Mouse (Mus musculus) testis, postnatal 14 days (tissue): ENCODE measurements around the gene Cox10.
A peak's percentile ranks its signal among the peaks of the same experiment; 100 is the strongest.

ENCODE experiments used
- DNase-seq: peaks from one replicate; pipeline ENCODE4 v3.0.0; 2021; ENCODE audit warnings: low spot score

The Cox10 gene

GRCm38 (mm10) chr11:63953887-63954286 lies 125.4 kb downstream of the Cox10 start:
- DNase-seq: no peak

DNA sequence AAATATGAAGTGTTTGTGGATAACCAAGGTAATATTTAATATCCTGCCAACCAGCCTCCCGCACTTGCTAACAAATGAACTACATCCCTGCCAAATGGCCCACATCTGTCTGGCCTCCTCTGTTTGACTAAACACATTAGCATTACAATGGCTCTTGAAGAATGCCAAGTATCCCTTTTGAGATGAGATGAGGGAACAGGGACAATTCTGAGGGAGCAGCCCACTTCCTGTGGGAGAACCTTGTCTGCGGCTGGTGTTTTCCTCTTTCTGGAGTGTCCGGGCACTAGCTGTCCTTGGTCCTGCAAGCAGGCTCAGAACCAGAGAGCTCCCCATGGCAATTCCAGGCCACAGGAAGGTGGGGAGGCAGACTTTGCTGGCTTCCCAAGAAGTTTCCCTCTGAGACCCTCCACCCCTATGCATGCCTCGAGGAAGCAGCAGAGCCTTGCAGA lies 126.5 kb downstream of the Cox10 start:
- DNase-seq: no peak

GRCm38 (mm10) chr11:63951831-63952631 lies 127.2 kb downstream of the Cox10 start:
- DNase-seq: no peak

GRCm38 (mm10) chr11:63948371-63948770 lies 130.9 kb downstream of the Cox10 start:
- no peak for DNase-seq

DNA sequence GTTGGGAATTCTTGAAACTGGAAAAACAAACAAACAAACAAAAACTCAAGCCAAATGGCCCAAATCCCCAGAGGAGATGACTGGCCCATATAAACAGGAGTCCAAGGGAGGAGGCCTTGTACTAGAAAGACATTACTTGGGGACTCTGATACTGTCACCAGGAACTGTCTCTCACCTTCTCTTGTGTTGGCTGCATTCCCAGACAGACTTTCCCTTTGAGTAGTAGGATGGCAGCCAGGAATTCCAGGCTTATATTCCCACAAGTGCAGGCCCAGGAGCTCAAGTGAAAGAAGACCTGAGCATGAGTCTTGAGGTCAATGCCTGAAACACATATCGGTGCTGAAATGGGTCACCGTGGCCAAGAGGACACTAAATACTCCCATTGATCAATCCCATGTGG lies 132.2 kb downstream of the Cox10 start:
- no peak for DNase-seq

DNA sequence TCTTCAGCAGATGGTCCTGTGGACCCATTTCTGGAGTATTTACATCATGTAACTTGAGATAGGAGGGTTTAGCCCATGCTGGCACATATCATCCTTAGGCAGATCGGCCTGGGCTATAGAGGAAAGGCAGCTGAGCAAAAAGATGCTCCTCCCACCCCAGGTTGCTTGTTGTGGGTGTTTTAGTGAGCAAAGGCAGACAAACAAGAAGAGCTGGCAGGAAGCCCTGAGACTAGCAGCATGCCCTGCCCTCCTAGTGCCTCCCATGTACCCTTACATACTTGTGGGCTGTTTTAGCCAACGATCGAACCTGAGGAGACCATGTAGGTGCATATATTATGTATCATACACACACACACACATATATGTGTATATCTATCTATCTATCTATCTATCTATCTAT lies 135.3 kb downstream of the Cox10 start:
- DNase-seq: no peak

GRCm38 (mm10) chr11:63943268-63943890 lies 135.9 kb downstream of the Cox10 start:
- no peak for DNase-seq

DNA sequence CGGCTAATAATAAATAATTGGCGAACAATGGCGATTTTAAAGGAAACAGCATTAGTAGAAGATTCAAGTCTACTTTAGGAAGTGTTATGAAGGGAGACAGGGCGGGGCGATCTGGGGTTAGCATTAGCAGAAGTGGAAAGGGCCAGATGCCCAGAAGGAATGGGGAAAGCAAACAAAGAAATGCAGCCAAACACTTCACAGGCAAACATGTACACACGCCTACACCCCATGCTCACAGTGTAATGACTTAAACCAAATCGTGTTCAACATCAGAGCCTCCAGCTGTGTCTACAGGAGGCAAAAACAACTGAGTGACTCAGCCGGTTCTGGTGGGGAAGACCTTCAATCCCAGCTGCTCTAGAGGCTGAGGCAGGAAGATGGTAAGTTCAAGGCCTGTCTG lies 137.1 kb downstream of the Cox10 start:
- DNase-seq: no peak

DNA sequence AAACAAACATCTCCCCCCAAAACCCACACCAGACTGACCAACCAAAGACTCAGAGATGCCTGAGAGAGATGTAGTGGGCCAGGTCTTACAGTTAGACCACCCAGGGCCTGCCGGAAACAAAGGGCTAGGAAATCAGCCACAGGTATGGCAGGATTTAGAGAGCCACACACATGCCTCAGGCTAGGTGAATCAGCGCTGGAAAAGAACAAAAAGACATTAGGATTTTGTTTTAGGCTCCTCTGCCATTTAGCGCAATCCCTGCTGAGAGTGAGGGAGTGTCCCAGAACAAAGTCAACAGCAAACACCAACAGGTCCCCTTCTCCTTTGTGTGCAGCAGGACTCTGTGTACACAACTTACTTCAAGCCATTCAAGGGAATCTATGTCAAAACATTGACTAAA lies 142.6 kb downstream of the Cox10 start:
- DNase-seq: no peak

DNA sequence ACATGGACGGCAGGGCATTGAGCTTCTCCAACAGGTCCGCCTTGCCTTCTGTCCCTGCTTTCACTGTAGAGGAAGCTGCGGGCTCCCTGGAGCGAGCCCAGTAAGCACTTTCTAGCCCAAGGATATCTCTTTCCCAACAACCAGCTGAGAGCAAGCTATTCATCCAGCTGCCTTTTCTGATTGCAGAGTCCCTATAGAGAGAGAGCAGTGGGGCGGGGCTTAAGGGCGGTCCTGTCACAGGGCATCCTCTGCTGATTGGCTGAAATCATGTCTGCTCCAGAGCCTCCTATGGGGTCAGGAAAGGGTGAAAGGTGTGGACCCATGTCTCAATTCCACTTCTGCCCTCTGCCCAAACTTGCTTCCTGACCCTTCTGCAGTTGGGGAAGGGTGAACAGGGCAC lies 152.4 kb downstream of the Cox10 start:
- DNase-seq: peak; percentile 12

GRCm38 (mm10) chr11:63925161-63925582 lies 154.1 kb downstream of the Cox10 start:
- peak; percentile 66 for DNase-seq

DNA sequence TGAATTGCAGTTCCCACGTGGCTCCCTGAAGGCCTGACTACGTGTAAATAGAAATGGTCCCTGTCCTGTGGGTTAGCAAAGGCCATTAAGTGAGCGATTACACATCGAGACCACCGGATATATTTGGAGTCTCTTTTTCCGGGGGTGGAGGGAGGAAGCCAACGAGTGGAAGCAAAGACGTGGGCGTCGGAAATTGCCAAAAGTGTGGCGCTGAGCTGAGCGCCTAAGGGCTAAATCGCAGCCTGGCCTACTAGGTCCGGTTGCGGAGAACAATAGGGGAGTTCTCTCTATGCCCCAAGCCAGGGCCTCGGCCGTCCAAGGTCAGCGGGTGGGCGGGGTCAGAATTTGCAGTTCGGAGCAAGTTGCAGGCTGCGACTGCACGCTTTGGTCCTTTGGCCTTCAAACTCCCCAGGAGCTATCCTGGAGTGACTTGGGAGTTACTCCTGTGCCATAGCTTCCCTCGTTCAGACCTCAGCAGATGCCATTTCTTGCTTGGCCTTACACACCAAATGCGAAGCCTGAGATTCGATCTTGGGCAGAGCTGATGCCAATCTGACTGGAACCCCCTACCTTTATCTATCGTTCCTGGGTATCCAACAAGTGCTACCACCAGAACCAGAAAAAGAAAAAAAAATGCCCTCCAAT lies 154.9 kb downstream of the Cox10 start:
- peak; percentile 26 for DNase-seq

- no peak for DNase-seq
Observed at GRCm38 (mm10) chr11:63923386-63923785, 155.9 kb downstream of the Cox10 start.

- DNase-seq: peak; percentile 91
Observed at GRCm38 (mm10) chr11:63922091-63922621, 157.1 kb downstream of the Cox10 start, which contains the start of gene Hs3st3b1. TSS of gene Hs3st3b1 (minus strand) at chr11:63922290.

- no peak for DNase-seq
Observed at GRCm38 (mm10) chr11:63921044-63921951, 158.0 kb downstream of the Cox10 start.

GRCm38 (mm10) chr11:63920531-63920930 lies 158.7 kb downstream of the Cox10 start:
- DNase-seq: peak; percentile 71

DNA sequence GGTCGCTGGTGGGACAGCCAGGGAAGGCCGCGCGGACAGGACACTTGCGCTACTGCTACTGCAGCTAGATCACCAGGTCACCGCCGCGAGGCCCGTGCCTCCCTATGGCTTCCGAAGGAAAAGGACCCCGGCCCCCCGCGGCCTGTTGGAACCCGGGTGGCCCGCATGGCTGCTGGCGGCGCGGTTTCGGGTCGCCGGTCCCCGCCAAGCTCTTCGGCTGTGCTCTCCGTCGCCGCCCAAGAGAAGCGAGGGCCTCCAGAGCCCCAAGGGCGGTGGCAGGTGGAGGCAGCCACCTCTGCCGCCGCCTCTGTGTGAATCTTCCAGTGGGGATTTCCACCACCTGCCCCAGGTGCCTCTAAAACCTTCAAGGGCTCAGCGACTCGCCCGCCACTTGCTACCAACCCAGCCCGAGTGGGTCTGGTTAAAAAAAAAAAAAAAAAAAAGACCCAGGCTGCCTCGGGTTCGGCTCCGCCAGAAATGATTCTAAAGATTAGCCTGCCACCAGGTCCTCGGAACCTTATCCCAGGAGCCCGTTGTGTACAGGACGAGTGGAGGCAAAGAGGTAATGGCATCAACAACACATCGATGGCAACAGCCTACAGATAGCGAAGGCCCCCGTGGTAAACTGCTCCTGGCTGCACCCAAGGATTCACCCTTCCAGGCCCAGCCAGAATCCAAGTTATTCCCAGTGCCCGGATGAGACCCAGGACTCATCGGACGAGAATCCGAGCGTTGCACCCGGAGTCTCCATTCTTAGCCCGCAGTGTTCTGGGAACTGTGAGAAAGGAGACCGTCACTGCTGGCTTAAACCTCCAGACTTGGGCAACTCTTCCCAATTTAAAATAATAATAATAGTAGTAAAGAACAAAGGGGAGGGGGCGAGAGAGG lies 159.8 kb downstream of the Cox10 start:
- no peak for DNase-seq

DNA sequence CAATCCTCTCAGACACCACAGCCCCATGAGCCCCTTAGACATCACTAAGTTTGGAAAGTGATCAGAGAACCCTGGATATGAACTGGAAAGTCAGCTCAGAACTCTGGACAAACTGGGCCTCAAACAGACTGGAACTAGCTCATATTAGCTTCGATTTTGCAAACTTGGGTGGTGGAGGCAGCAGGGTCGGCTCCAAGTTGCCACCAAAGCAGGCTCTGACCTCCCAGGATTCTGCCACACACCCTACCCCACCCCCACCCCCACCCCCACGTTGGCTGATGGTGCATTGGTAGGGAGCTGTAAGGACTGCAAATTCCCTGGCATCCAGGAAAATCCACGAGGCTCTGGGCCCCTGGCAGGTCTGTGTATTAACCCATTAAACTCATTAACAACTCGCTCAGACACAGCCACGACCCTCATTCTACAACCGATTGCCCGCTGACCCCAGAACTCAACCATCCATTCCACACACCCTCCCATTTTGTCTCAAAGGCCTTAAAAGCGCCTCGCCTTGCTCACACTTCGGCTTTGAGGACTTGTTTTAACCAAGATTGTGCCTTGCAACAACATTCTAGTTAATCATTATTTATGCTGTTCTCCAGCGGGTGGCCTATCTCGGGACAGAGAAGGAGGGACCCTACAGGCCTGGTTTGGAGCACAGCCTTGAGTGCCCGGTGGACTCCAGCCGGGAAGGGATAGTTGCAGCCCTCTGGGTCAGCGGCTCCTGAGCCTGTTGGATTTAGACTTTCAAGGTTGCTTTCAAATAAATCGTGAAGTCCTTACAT lies 160.8 kb downstream of the Cox10 start:
- no peak for DNase-seq

DNA sequence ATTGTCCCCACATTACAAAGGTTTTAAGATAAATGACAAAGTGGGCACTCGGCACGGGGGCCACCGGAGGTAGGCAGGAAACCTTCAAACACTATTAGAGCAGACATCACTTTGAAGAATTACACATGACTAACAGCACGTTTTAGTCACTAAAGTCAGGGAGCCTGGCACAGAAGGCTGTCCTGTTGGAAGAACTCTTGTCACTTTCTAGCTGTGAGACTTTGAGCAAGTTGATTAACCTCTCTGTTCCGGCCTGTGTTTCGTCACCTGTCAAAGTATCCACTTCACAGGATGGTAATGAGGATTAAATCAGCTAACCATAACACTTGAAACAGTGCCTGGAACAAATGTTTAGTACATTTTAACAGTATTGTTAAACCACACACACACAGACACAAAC lies 161.7 kb downstream of the Cox10 start:
- DNase-seq: no peak

- DNase-seq: peak; percentile 82
Observed at GRCm38 (mm10) chr11:63914388-63914787, 164.9 kb downstream of the Cox10 start.
